Mouse (Mus musculus): ENCODE measurements around the gene 4930578G10Rik. TPM values are rescaled to one million over a fixed set of nuclear protein-coding genes. Genes with fewer than 3 reads are reported as not detected.

4930578G10Rik gene
- polyA plus RNA-seq, 1 experiment from 2014 or later = not detected

GRCm38 (mm10) chr4:42886926-42887325, 151.6 kb downstream of the 4930578G10Rik start:
- H3K4me1 ChIP-seq (ENCODE audit: control insufficient read depth, insufficient read depth, low read length) = no peaks in the 10 kb centered on the region
- H3K4me3 ChIP-seq (ENCODE audit: low read depth, low read length) = no peak overlapping the region
- no peaks in the 10 kb centered on the region for H3K9me3 ChIP-seq (ENCODE audit: control insufficient read depth, low read length)
- 93% methylated on average over 6 of the region's 6 CpGs for WGBS
- no peak overlapping the region for H3K27ac ChIP-seq (replicated peaks; ENCODE audit: low read depth, low read length)
- no peak overlapping the region for H3K9ac ChIP-seq (ENCODE audit: low read length)
- no peak for DNase-seq (ENCODE audit: low spot score)
- H3K27me3 ChIP-seq (ENCODE audit: control insufficient read depth, insufficient read depth, low read length) = no peaks in the 10 kb centered on the region
- ATAC-seq (ENCODE audit: insufficient number of reproducible peaks, low FRiP score, low TSS enrichment, low read depth) = no peak
- H3K36me3 ChIP-seq (ENCODE audit: control insufficient read depth, insufficient read depth, low read length) = no peaks in the 10 kb centered on the region
- no peak overlapping the region for H3K4me2 ChIP-seq (ENCODE audit: low read depth, severe bottlenecking)

DNA sequence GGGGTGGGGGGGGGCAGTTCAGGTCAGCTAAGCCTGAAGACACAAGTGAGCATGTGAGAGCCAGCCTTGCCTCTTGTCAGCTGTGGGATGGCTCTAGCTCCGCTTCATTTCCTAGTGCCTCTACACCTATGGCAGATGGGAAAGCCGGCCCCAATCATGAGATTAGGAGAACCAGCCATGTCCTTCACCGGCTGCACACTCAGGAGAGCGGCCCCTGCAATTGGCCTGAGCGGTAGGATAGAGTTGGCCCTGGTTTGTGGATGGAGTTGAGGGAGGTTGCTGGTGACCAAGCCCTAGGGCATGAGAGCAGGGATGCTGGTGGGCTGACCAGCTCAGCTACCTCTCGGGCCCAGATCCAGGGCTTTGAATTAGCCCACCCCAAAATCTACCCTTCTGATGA, 153.5 kb downstream of the 4930578G10Rik start:
- Histone ChIP-seq H3K4me2 (ENCODE audit: low read depth, severe bottlenecking) (no peak overlapping the region), H3K27me3 (ENCODE audit: control insufficient read depth, insufficient read depth, low read length) (no peaks in the 10 kb centered on the region), H3K4me3 (ENCODE audit: low read depth, low read length) (no peak overlapping the region), H3K27ac (replicated peaks; ENCODE audit: low read depth, low read length) (no peak overlapping the region), H3K36me3 (ENCODE audit: control insufficient read depth, insufficient read depth, low read length) (no peaks in the 10 kb centered on the region), H3K9ac (ENCODE audit: low read length) (no peak overlapping the region), H3K9me3 (ENCODE audit: control insufficient read depth, low read length) (no peaks in the 10 kb centered on the region), H3K4me1 (ENCODE audit: control insufficient read depth, insufficient read depth, low read length) (no peaks in the 10 kb centered on the region)
- WGBS = 91% methylated on average over 6 of the region's 6 CpGs
- DNase-seq (ENCODE audit: low spot score) = no peak
- ATAC-seq (ENCODE audit: insufficient number of reproducible peaks, low FRiP score, low TSS enrichment, low read depth) = no peak

GRCm38 (mm10) chr4:42891176-42891575, 155.8 kb downstream of the 4930578G10Rik start:
- Histone ChIP-seq H3K27me3 (ENCODE audit: control insufficient read depth, insufficient read depth, low read length) (no peaks in the 10 kb centered on the region), H3K9ac (ENCODE audit: low read length) (no peak overlapping the region), H3K36me3 (ENCODE audit: control insufficient read depth, insufficient read depth, low read length) (no peaks in the 10 kb centered on the region), H3K4me1 (ENCODE audit: control insufficient read depth, insufficient read depth, low read length) (no peaks in the 10 kb centered on the region), H3K9me3 (ENCODE audit: control insufficient read depth, low read length) (no peaks in the 10 kb centered on the region), H3K27ac (replicated peaks; ENCODE audit: low read depth, low read length) (no peak overlapping the region), H3K4me2 (ENCODE audit: low read depth, severe bottlenecking) (no peak overlapping the region), H3K4me3 (ENCODE audit: low read depth, low read length) (no peak overlapping the region)
- 54% methylated on average over 7 of the region's 7 CpGs for WGBS
- ATAC-seq (ENCODE audit: insufficient number of reproducible peaks, low FRiP score, low TSS enrichment, low read depth) = no peak
- no peak for DNase-seq (ENCODE audit: low spot score)

GRCm38 (mm10) chr4:42895118-42895517, 159.8 kb downstream of the 4930578G10Rik start:
- Histone ChIP-seq H3K9ac (ENCODE audit: low read length) (no peak overlapping the region), H3K4me1 (ENCODE audit: control insufficient read depth, insufficient read depth, low read length) (no peaks in the 10 kb centered on the region), H3K4me3 (ENCODE audit: low read depth, low read length) (no peak overlapping the region), H3K36me3 (ENCODE audit: control insufficient read depth, insufficient read depth, low read length) (no peaks in the 10 kb centered on the region), H3K4me2 (ENCODE audit: low read depth, severe bottlenecking) (no peak overlapping the region), H3K27ac (replicated peaks; ENCODE audit: low read depth, low read length) (no peak overlapping the region), H3K27me3 (ENCODE audit: control insufficient read depth, insufficient read depth, low read length) (no peaks in the 10 kb centered on the region), H3K9me3 (ENCODE audit: control insufficient read depth, low read length) (no peaks in the 10 kb centered on the region)
- ATAC-seq (ENCODE audit: insufficient number of reproducible peaks, low FRiP score, low TSS enrichment, low read depth) (no peak), DNase-seq (ENCODE audit: low spot score) (no peak)
- WGBS = 85% methylated on average over 7 of the region's 7 CpGs

Other genes starting within 250 kb of the 4930578G10Rik start
- not detected in 2 replicates for gene Fam205a2, start 207.4 kb upstream of the 4930578G10Rik start, polyA plus RNA-seq (2014; fragmentation: Nextera tagmentation; extraction: Ambion mirVana)
- not detected in 2 replicates for gene Gm10591, start 123.3 kb upstream of the 4930578G10Rik start, polyA plus RNA-seq (2014; fragmentation: Nextera tagmentation; extraction: Ambion mirVana)
- not detected in 2 replicates for gene Gm2564, start 105.8 kb upstream of the 4930578G10Rik start, polyA plus RNA-seq (2014; fragmentation: Nextera tagmentation; extraction: Ambion mirVana)
- not detected in 2 replicates for gene Ccl27b, start 80.3 kb upstream of the 4930578G10Rik start, polyA plus RNA-seq (2014; fragmentation: Nextera tagmentation; extraction: Ambion mirVana)
- gene Il11ra2, start 73.7 kb upstream of the 4930578G10Rik start, polyA plus RNA-seq (2014; fragmentation: Nextera tagmentation; extraction: Ambion mirVana) = 0.23 TPM in 1 of 2 replicates, not detected in the other
- not detected in 2 replicates for gene Ccl19, start 21.0 kb downstream of the 4930578G10Rik start, polyA plus RNA-seq (2014; fragmentation: Nextera tagmentation; extraction: Ambion mirVana)
- 0.57 and 0.82 TPM in 2 replicates for gene Ccl21a, start 38.4 kb downstream of the 4930578G10Rik start, polyA plus RNA-seq (2014; fragmentation: Nextera tagmentation; extraction: Ambion mirVana)
- gene Fam205a1, start 118.3 kb downstream of the 4930578G10Rik start, polyA plus RNA-seq (2014; fragmentation: Nextera tagmentation; extraction: Ambion mirVana) = 0.07 TPM in 1 of 2 replicates, not detected in the other
- not detected in 2 replicates for gene Gm12394, start 121.2 kb downstream of the 4930578G10Rik start, polyA plus RNA-seq (2014; fragmentation: Nextera tagmentation; extraction: Ambion mirVana)
- not detected in 2 replicates for gene Fam205c, start 138.7 kb downstream of the 4930578G10Rik start, polyA plus RNA-seq (2014; fragmentation: Nextera tagmentation; extraction: Ambion mirVana)
- 0.04 and 0.21 TPM in 2 replicates for gene Phf24, start 181.1 kb downstream of the 4930578G10Rik start, polyA plus RNA-seq (2014; fragmentation: Nextera tagmentation; extraction: Ambion mirVana)
- gene Dnajb5, start 214.3 kb downstream of the 4930578G10Rik start, polyA plus RNA-seq (2014; fragmentation: Nextera tagmentation; extraction: Ambion mirVana) = 7.3 and 7.6 TPM in 2 replicates
- gene 1700022I11Rik, start 234.1 kb downstream of the 4930578G10Rik start, polyA plus RNA-seq (2014; fragmentation: Nextera tagmentation; extraction: Ambion mirVana) = 0.45 and 0.56 TPM in 2 replicates